Mouse (Mus musculus): ENCODE measurements around the gene Ppp2r2c.
A peak's percentile ranks its signal among the peaks of the same experiment; 100 is the strongest.
"Not testable (repeated sequence)": the region's sequence is repeated elsewhere in the genome, so short reads cannot be mapped to it uniquely, and the experiment has no call there.

The Ppp2r2c gene

DNA sequence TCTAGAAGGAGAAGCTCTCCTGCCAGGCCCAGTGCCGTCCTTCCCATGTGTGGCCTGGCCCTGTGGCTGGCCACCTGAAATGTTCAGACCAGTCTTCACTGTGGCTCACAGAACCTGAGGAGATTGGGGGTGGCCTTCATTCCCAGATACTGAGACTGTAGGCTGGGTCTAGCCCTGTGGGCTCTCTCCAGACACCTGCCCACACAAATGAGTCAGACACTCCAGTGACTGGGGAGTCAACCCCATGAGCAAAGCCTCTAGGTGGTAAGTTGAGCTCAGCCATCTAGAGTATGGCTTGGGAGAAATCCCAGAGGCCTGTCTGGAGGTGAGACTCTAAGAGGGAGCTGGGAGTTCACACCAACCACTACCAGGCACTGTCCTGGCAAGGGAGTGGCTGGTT is 53.6 kb downstream of the Ppp2r2c start:
- no peak for ATAC-seq (ENCODE audit: insufficient number of reproducible peaks, low FRiP score, low TSS enrichment)

DNA sequence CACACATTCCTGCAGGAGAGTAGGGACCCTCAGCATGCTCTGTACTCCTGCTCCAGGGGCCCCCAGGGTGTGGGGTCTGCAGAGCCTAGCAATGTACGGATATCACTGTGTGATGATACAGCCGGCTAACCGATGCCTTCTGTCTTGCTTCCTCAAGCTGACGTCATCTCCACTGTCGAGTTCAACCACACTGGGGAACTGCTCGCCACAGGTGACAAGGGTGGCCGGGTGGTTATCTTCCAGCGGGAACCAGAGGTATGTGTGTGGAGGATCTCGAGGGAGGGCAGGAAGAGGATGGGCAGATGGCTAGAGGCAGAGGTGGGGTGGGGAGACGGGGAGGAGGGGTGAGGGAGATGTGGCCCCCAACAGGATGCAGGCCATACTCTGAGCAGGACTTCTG is 54.5 kb downstream of the Ppp2r2c start:
- ATAC-seq (ENCODE audit: insufficient number of reproducible peaks, low FRiP score, low TSS enrichment), result no peak

DNA sequence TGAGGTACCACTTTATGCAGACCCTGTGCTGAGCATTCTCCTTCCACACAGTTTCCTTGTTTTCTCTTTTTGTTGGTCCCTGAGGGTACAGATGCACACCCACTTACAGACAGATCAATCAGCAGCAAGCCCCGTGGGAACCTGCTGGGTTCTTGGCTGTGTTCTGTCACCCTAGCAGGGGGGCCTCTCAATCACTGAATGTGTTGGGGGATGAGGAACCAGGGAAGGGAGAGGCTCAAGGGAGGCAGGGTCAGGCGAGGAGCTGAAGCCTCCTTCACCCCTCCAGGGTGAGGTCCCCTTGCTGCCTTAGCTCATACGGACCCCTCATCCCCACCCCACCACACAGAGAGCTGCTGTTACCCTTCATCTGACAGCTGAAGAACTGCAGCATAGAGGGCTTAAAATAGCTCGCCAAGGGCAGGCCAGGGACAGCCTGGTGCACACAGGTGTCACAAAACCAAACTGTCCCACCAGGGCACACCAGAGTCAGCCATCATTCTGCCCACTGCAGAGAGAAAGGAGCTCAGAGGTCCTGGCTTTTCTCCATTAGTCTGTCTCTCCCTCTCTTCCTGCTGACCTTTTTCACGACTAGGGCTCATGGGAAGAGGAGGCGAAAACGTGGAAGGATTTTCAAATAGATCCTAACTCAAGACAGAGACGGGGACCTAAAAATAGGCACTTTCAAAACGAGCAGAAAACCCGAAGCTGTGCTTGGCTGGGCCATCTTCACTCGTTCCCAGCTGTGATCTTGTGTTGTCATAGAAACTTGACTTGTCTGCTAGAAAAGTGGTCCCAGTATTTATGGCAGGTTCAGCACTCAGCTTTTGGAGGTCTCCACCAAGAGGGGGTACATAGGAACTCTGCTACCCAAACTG is 55.8 kb downstream of the Ppp2r2c start:
- no peak; the same call in 1 of the 2 replicates for ATAC-seq (ENCODE audit: insufficient number of reproducible peaks, low FRiP score, low TSS enrichment)

DNA sequence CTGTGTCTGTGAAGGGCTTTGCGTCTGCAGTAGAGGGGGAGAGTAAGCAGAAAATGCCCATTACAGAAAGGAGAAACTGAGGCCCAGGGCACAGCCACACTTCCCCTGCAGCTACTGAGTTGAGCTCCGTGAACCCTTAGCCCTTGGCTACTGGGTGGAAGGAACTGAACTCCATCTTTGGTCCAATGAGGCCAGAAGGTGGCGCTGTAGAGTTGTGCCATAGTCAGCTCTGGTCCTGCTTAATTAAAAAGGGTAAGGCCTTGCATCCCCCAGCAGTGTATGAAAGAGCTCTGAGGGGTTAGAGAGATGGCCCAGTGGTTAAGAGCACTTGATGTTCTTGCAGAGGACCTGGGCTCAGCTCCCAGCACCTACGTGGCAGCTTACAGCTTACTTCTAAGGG is 60.4 kb downstream of the Ppp2r2c start:
- ATAC-seq (ENCODE audit: insufficient number of reproducible peaks, low FRiP score, low TSS enrichment), result no peak

DNA sequence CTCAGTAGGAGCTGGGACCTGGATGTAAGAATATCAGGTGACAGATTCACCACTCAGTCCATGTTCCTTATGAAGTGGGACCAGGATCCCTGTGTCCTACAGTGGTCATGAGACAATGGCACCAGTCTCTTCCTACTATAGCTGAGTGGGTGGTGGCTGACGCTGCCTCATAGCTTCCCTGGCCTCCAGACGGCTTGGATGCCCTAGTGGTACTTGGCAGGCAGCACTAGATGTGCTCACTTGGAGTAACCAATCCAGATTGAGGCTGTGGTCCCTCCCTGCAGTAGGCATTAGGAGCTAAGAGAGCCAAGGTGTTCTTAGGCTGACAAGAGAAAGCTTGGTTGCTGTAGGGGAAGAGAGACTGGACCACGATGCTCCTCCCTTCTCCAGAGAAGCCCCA is 61.1 kb downstream of the Ppp2r2c start:
- no peak for ATAC-seq (ENCODE audit: insufficient number of reproducible peaks, low FRiP score, low TSS enrichment)

DNA sequence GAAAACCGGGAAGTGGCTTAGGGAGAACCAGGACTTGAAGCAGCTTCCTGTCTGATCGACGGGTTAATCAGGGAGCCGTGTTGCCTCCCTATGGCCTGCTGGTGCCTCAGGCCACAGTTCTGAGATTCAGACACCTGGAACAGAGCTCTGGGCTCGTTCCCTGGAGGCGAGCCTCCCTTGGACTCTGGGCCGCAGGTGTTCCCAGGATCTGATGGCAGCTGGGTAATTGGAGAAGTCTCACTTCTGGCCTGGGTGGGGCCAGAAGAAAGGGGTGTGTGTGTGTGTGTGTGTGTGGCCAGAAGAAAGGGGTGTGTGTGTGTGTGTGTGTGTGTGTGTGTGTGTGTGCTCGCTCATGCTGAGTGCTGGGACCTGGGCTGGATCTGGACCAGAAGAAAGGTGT is 65.1 kb downstream of the Ppp2r2c start:
- ATAC-seq (ENCODE audit: insufficient number of reproducible peaks, low FRiP score, low TSS enrichment), result no peak

DNA sequence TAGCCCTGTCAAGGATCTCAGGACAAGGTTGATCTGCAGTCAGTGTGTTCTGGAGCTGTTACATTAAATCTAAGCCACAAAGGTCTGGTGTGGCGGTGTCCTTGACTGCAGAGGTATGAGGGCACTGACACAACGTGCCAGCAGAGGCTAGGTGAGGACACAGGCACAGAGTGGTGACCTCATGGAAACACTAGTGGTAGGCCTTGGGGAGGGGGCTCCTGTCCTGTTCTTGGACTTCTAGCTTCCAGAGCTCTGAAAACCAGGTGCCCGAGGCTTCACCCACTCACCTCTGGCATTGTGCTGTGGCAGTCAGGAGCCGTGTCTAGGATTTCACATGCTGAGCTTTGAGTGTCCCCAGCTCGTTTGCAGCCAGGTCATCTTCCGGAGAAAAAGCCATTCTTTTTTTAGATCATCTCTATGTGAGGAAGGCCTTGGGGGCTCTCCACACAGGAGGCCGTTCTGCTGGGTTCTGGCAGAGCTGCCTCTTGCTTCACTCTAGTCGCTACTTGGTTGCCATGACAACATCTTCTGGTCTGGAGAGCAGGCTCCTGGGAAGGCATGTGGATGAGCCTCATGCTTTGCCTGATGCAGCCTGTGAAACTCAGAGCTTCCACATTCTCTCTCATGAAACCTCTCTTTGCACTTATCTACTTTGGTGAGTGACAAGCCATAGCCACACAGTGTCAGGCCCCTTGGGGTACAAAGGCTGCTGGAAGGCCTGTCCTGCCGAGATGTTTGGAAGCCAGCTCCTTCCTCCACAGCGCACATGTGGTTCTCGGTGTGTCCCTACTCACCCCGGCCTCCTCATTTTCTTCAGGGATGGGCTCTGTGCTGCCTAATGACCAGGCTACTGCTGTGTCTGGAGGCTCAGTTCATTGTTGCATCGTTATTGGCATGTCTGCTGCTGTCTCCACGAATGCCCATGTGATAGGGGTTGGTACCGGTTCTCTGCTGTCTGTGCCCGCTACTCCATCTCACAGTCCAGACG is 67.5 kb downstream of the Ppp2r2c start:
- ATAC-seq (ENCODE audit: insufficient number of reproducible peaks, low FRiP score, low TSS enrichment), result 0 out of 2 replicates have a peak, but pooled peaks have one; percentile 17

DNA sequence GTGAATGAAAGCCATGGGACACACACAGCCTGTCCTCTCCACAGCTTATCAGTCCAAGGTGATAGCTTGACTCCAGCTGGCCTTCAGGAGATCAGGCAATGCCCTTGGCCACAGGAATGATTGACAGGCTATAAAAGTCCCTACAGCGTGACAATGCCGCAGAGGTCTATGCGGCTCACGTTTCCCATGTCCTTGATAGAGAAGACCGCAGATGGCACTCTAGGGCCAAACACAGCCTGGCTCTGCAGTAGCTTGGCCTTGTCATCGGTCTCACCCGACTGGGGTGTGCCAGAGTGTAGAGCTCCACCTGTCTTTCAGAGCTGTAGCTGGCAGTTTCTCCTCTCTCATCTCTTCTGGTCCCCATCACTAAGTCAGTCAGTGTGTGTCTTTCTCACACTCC is 68.2 kb downstream of the Ppp2r2c start:
- peak; percentile 82 for ATAC-seq (ENCODE audit: insufficient number of reproducible peaks, low FRiP score, low TSS enrichment)

DNA sequence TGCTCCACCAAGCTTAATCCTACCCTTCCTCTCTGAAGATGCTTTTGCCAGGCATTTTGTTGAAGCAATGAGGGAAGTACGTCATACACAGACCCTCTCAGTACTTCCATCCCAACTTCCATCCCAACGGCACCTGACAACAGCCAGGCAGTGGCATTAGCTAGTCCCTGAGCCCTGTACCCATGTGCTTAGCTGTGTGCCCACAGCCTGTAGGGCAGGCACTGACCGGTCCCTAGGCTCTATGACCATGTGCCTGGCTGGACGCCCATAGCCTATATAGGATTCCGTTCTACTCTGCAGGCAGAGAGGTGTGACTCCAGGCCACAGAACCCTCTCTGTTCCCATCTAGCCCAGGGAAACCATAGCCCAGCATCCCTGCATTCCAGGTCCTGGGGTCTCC is 69.7 kb downstream of the Ppp2r2c start:
- ATAC-seq (ENCODE audit: insufficient number of reproducible peaks, low FRiP score, low TSS enrichment), result no peak

DNA sequence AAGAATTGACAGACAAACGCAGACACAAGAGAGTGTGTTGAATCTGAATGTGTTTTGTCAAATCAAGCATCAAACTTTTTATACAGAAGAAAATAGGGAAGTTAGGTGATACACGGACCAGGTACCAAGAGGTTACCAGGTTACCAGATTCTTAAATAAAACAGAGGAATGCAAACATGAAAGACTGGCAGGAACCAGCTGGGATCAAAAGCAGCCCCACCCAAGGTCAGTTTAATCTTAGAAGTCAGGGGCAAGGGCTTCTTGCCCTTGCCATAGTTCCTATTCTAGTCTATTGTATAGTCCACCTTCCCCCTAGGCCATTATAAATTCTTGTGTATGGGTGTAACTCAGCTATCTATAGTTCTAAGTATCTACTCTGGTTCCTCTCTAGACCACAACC is 70.7 kb downstream of the Ppp2r2c start:
- ATAC-seq (ENCODE audit: insufficient number of reproducible peaks, low FRiP score, low TSS enrichment), result not testable (repeated sequence)

DNA sequence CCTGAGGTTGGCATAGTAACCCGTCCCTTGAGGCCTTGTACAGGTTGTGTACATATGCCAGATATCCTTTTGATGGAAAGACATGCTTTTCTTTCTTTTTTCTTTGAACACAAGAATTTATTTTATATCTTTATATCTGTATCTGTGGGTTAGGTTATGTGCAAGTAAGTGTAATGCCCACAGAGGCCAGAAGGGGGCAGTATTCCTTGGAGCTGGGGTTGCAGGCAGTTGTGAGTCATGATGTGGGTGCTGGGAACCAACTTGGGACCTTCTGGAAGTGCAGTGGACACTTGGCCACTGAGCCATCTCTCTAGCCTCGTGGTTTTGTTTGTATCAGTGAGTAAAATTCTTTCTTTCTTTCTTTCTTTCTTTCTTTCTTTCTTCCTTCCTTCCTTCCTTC is 74.1 kb downstream of the Ppp2r2c start:
- ATAC-seq (ENCODE audit: insufficient number of reproducible peaks, low FRiP score, low TSS enrichment), result no peak

DNA sequence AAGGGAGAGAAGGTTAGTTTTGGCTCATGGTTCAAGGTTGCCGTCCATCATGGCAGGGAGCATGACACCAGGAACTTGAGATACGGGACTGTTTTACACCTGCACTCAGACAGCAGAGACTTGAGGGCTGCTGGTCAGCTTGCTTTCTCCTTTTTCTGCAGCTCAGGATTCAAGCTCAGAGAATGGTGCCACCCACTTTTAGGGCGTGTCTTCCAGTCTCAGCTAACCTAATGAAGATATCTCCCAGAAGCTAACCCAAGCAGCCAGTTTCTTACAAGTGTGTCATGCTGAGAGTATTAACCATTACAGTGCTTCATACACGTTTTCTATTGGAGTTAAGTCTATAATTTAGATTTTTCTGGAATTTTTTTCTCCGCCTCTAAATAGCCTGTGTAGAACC is 76.2 kb downstream of the Ppp2r2c start:
- ATAC-seq (ENCODE audit: insufficient number of reproducible peaks, low FRiP score, low TSS enrichment), result no peak

DNA sequence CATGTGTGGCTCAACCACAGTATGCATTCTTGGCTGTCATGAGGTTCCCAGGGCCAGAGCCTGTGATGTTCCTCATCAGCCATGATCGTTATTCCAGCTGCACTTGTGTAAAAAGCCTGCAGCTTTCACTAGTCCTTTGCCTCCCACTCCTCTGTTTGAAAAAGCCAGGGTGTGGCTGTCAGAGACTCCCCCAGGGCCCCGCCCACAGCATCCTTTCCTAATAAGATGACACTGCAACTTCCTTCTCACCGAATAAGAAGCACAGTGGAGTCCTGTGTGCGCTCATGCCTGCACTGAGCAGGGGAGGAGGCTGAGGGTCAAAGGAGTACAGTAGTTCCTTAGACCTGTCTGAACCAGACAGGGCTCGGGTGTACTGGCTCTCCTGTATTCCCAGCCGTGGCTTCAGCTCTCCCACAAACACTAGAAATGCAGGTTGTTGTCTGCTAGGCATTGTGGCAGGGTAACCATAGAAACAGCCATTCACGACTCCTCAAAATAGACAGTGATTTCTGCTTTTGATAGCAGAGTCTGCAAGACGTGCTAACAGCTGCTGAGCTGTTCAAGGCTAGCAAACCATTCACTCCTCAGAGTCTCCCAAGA is 76.9 kb downstream of the Ppp2r2c start:
- no peak for ATAC-seq (ENCODE audit: insufficient number of reproducible peaks, low FRiP score, low TSS enrichment)

DNA sequence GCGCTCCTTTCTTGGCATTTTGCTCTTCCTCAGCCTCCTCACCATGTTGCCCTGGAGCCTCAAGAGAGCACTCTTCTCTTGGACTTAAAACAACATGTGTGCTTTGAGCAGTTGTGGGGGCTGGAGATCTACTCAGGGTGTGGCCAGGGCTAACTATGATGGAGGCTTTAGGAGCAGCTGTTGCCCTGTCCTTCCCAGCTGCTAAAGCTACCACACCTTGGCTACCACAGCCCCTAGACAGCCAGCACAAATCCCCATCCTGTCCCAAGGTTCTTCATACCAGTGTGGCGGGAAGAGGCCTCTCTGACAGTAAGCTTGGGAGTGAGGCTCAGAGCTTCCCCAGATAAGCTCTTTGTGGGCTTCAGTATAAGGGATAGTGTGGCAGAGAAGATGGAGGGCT is 77.4 kb downstream of the Ppp2r2c start:
- no peak for ATAC-seq (ENCODE audit: insufficient number of reproducible peaks, low FRiP score, low TSS enrichment)

DNA sequence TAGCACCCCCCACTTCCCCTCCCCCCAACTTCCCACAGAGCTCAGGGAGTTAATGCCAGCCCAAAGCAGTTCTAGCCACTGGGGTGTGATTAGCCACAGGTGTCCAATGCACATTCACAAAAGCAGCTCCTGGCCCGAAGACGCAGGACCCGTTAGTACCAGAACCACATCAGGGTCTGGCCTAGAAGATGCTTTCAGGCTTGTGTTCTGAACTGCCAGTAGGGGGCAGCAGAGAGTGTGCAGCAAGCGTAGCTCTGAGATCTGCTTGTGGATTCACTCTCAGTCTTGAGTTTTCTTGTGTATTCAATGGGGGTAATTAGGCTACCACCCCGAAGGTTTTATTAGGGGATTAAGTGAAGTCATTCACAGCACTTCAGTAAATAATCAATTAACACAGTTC is 78.1 kb downstream of the Ppp2r2c start:
- ATAC-seq (ENCODE audit: insufficient number of reproducible peaks, low FRiP score, low TSS enrichment), result no peak

DNA sequence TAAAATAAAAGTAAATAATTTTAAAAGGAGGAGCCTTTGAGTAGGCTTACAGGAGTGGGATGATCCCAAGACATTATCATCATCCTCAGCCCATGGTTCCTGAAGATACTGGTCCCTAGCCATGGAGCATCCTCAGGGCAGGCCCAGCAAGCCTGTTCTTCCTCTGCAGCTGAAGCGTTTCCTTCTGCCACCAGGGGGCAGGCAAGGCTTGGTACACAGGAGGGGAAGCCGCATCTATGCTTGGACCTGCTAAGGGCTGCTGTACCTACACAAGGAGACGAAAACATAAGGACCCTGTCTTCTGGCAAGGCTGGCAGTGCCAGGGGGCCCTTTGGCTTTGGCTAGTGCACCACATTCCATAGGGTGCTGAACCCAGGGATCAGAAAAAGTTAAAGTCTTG is 80.5 kb downstream of the Ppp2r2c start:
- no peak; the same call in 1 of the 2 replicates for ATAC-seq (ENCODE audit: insufficient number of reproducible peaks, low FRiP score, low TSS enrichment)

DNA sequence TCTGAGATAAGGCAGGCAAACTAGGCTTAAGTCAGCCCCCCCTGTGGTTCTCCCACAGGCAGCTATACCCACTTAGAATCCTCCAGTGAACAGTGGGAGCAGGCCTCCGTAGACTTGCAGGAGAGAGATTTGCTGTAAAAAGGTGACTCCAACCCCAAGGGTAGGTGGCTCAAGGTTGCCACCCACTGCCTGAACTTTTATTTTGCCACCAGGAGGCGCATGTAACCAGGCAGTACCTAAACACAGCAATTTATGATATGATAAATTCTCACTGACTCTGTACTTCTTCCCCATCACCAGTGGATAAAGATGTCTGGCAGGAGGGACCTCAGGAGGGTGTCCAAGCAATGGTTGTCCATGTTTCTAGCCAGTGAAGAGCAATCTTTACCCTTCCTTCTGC is 82.6 kb downstream of the Ppp2r2c start:
- ATAC-seq (ENCODE audit: insufficient number of reproducible peaks, low FRiP score, low TSS enrichment), result no peak

DNA sequence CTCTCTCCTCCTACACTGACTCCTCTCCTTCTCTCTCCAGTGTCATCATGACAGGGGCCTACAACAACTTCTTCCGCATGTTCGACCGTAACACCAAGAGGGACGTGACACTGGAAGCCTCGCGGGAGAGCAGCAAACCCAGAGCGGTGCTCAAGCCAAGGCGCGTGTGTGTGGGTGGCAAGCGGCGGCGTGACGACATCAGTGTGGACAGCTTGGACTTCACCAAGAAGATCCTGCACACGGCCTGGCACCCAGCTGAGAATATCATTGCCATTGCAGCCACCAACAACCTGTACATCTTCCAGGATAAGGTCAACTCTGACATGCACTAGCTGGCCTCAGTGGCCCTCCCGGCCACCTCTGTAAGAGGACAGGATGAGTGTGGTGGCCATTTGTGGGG is 84.0 kb downstream of the Ppp2r2c start:
- no peak for ATAC-seq (ENCODE audit: insufficient number of reproducible peaks, low FRiP score, low TSS enrichment)

DNA sequence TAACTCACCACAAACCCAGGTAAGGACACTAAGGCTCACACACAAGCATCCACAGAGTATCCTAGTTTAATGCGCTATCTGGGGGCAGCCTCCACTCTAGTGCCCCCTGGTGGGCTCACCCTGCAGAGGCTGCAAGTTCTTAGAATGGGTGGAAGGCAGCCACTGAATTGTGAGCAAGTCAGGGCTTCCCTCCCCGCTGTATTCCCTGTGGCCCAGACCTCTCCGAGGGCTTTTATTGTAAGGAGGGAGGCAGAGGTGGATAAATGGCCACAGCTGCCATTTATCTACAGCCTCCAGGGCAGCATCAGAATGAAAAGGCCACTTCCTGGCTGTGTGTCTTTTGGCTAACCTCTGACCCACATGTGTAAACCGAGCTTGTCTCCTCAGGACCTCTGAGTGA is 87.1 kb downstream of the Ppp2r2c start:
- ATAC-seq (ENCODE audit: insufficient number of reproducible peaks, low FRiP score, low TSS enrichment), result no peak

DNA sequence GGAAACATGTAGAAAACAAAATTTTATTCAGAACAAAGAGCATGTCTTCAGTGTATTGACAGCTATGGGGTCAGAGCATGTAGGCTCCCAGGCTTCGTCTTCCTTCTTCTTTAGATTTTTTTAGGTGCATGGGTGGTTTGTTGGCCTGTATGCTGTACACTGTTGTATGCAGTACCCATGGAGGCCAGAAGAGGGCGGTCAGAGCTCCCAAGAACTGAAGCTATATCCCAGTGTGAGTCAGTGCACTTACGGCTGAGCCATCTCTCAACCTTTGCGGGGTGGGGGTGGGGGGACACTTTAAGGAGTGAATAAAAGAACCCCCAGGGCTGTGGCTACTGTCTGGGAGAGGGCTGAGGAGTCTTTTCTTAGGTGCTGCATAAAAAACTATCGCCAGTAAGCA is 90.5 kb downstream of the Ppp2r2c start:
- ATAC-seq (ENCODE audit: insufficient number of reproducible peaks, low FRiP score, low TSS enrichment), result no peak

DNA sequence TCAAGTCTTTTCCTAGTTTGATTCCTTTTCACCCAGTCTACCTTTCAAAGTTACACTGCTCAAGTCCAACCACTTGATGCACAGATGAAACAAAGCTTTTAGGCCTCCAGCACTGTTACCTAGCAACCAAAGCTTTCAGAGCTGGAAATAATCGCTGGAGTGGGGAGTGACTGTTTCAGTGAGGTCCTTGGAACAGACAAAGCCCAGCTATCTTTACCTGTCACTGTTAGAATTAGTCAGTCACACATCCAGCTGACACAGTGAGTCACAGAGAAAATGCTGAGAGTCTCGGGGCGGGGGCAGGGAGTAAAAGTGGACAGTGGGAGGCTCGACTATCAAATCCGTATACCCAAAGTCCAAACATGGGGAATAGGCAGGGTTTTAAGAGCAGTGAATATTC is 92.2 kb downstream of the Ppp2r2c start:
- ATAC-seq (ENCODE audit: insufficient number of reproducible peaks, low FRiP score, low TSS enrichment), result no peak
